Mouse (Mus musculus) kidney, adult 2 months (tissue): ENCODE measurements around the gene Pax1. TPM values are rescaled to one million over a fixed set of nuclear protein-coding genes. Genes with fewer than 3 reads are reported as not detected.

Experiments used
- DNase-seq: peaks from one replicate; pipeline ENCODE4 v3.0.0; 2021
- H3K27ac ChIP-seq: fragments of 200-500 bp; 2 replicates; pipeline ENCODE4 v1.5.1; 2012; ENCODE audit warnings: low read depth, low read length, control low read depth, inconsistent platforms; ENCODE audit not compliant: insufficient read depth
- H3K27me3 ChIP-seq: fragments of 200-500 bp; replicated peaks from 2 replicates; pipeline ENCODE4 v1.6.1; 2012; ENCODE audit warnings: mild to moderate bottlenecking, moderate library complexity, low read length, inconsistent platforms; ENCODE audit not compliant: control insufficient read depth, insufficient read depth
- H3K36me3 ChIP-seq: fragments of 200-500 bp; 2 replicates; pipeline ENCODE4 v1.6.1; 2012; ENCODE audit warnings: mild to moderate bottlenecking, moderate library complexity, low read length, inconsistent platforms; ENCODE audit not compliant: control insufficient read depth, insufficient read depth
- H3K4me1 ChIP-seq: fragments of 200-500 bp; 2 replicates; pipeline ENCODE4 v1.6.1; 2011; ENCODE audit warnings: low read length; ENCODE audit not compliant: control insufficient read depth, insufficient read depth
- H3K4me3 ChIP-seq: fragments of 200-500 bp; 2 replicates; pipeline ENCODE4 v1.5.1; 2011; ENCODE audit warnings: mild to moderate bottlenecking, low read depth, low read length, control low read depth; ENCODE audit not compliant: insufficient read depth
- CTCF ChIP-seq: fragments of 200-500 bp; conservative IDR thresholded peaks from 2 replicates; pipeline ENCODE4 v1.5.1; 2011; ENCODE audit warnings: low read depth, mild to moderate bottlenecking, control low read depth, low read length, moderate library complexity, mixed read lengths; ENCODE audit not compliant: insufficient read depth, insufficient read length
- POLR2A ChIP-seq: fragments of 200-500 bp; IDR thresholded peaks from one replicate; pipeline ENCODE4 v1.6.1; 2011; ENCODE audit warnings: low read depth, low read length, control low read depth
- WGBS: fragments of 180-500 bp; shearing (Covaris S2); methylation state at CpG from one replicate; pipeline ENCODE4 v1.1.7; 2018; 5-methylcytosine and 5-hydroxymethylcytosine counted together
- polyA plus RNA-seq: library from polyadenylated mRNA; depleted of rRNA; stranded (reverse); fragments of >200 nt; gene quantifications from 2 replicates; pipeline ENCODE4 v1.2.3, GENCODE M21; 2012

Pax1 gene
- polyA plus RNA-seq, 1 experiment: 0.06 TPM

- H3K27me3 ChIP-seq: peaks cover 6% of the 10 kb centered on the region
- no peak overlapping the region for H3K4me3 ChIP-seq
- no peak for DNase-seq
- no peak for TF ChIP-seq POLR2A
- no peak for TF ChIP-seq CTCF
- no peaks in the 10 kb centered on the region for H3K4me1 ChIP-seq
- WGBS: 5% methylated on average over 28 of the region's 28 CpGs
- no peaks in the 10 kb centered on the region for H3K36me3 ChIP-seq
- H3K27ac ChIP-seq: no peak overlapping the region
These were observed 11.4 kb downstream of the Pax1 start for GRCm38 (mm10) chr2:147372947-147373666.

GRCm38 (mm10) chr2:147373667-147374007 is 11.9 kb downstream of the Pax1 start:
- Histone ChIP-seq H3K27ac (no peak overlapping the region), H3K27me3 (peaks cover 3% of the 10 kb centered on the region; the same call in 1 of the 2 replicates), H3K36me3 (no peaks in the 10 kb centered on the region), H3K4me1 (no peaks in the 10 kb centered on the region), H3K4me3 (no peak overlapping the region)
- WGBS: 2% methylated on average over 19 of the region's 19 CpGs
- TF ChIP-seq CTCF: no peak
- TF ChIP-seq POLR2A: no peak
- no peak for DNase-seq

- H3K36me3 ChIP-seq: no peaks in the 10 kb centered on the region
- DNase-seq: no peak
- H3K27ac ChIP-seq: no peak overlapping the region
- peaks cover 3% of the 10 kb centered on the region; the same call in 1 of the 2 replicates for H3K27me3 ChIP-seq
- TF ChIP-seq POLR2A (no peak), CTCF (no peak)
- WGBS: 3% methylated on average over 4 of the region's 4 CpGs
- H3K4me1 ChIP-seq: no peaks in the 10 kb centered on the region
- H3K4me3 ChIP-seq: no peak overlapping the region
These were observed 12.5 kb downstream of the Pax1 start for GRCm38 (mm10) chr2:147374245-147374644.

- H3K27me3 ChIP-seq: peaks cover 3% of the 10 kb centered on the region; the same call in 1 of the 2 replicates
- H3K27ac ChIP-seq: no peak overlapping the region
- no peaks in the 10 kb centered on the region for H3K36me3 ChIP-seq
- H3K4me1 ChIP-seq: no peaks in the 10 kb centered on the region
- H3K4me3 ChIP-seq: no peak overlapping the region
- 11% methylated on average over 8 of the region's 8 CpGs for WGBS
- DNase-seq: no peak
- TF ChIP-seq CTCF (no peak), POLR2A (no peak)
These were observed 13.4 kb downstream of the Pax1 start for GRCm38 (mm10) chr2:147375019-147375715.

GRCm38 (mm10) chr2:147378934-147379333 is 17.2 kb downstream of the Pax1 start:
- H3K27ac ChIP-seq: no peak overlapping the region
- no peaks in the 10 kb centered on the region; the same call in 1 of the 2 replicates for H3K27me3 ChIP-seq
- no peaks in the 10 kb centered on the region for H3K4me1 ChIP-seq
- no peak overlapping the region for H3K4me3 ChIP-seq
- DNase-seq: peak; percentile 36
- TF ChIP-seq CTCF (0 out of 2 replicates have a peak, but pooled peaks have one; percentile 8), POLR2A (no peak)
- WGBS: 9% methylated on average over 4 of the region's 4 CpGs
- H3K36me3 ChIP-seq: no peaks in the 10 kb centered on the region

GRCm38 (mm10) chr2:147383373-147383772 is 21.6 kb downstream of the Pax1 start:
- DNase-seq: no peak
- Histone ChIP-seq H3K27ac (no peak overlapping the region), H3K4me1 (no peaks in the 10 kb centered on the region), H3K36me3 (no peaks in the 10 kb centered on the region), H3K4me3 (no peak overlapping the region), H3K27me3 (no peaks in the 10 kb centered on the region)
- no peak for TF ChIP-seq CTCF
- TF ChIP-seq POLR2A: no peak
- 78% methylated on average over 2 of the region's 2 CpGs for WGBS

GRCm38 (mm10) chr2:147386949-147387348 is 25.2 kb downstream of the Pax1 start:
- Histone ChIP-seq H3K27me3 (no peaks in the 10 kb centered on the region), H3K4me1 (no peaks in the 10 kb centered on the region), H3K4me3 (no peak overlapping the region), H3K27ac (no peak overlapping the region), H3K36me3 (no peaks in the 10 kb centered on the region)
- DNase-seq: no peak
- WGBS: 53% methylated on average over 5 of the region's 5 CpGs
- TF ChIP-seq POLR2A: no peak
- TF ChIP-seq CTCF: no peak

GRCm38 (mm10) chr2:147409323-147409722 is 47.6 kb downstream of the Pax1 start:
- TF ChIP-seq POLR2A (no peak), CTCF (no peak)
- no peak overlapping the region for H3K27ac ChIP-seq
- H3K4me3 ChIP-seq: no peak overlapping the region
- H3K4me1 ChIP-seq: no peaks in the 10 kb centered on the region
- no peak for DNase-seq
- H3K27me3 ChIP-seq: no peaks in the 10 kb centered on the region
- 68% methylated on average over 1 of the region's 1 CpGs for WGBS
- H3K36me3 ChIP-seq: no peaks in the 10 kb centered on the region
